In the genomic region with DNA sequence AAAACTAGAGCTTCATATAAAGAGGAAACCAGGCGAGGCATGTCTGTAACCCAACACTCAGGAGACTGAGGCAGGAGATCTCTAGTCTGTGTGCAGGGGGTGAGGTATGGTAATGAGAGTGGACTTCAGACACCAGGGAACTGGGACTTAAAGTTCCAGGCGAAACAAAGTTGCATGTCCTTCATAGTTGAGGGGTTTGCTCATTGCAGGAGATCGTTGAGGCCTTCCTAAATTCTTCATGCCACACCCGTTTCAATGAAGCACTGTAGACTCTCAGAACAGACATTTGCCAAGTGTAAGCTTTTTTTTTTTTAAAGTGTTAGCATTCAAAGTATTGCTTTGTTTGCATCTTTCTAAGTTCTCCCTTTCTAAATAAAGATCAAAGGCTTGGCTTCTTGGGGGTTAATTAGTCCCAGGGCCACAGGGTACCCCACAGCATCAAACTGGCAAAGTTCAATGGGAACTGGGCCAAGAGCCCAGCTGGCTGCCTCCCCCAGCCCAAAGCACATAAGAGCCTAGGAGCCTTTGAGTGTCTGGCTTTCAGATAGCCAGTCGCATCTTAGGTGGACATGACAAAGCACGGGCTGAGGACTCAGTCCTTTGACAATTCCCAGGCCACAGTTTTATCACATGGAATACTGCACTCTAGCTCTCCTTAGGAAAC, we compare ENCODE assay signal across 16 mouse cellular contexts. TPM values are rescaled to one million over a fixed set of nuclear protein-coding genes. Genes with fewer than 3 reads are reported as not detected.
A peak's percentile ranks its signal among the peaks of the same experiment; 100 is the strongest.
DNase-seq lines count a peak whose midpoint lies in the region; ATAC-seq lines count a peak whose summit lies in the region.
"Had no signal": no experiment of that assay in that cellular context is flagged by ENCODE, and none has a peak within 500 bp of the region (broad histone marks: within the 10 kb centered on the region; RNA-seq: fewer than 3 reads in every experiment).

No protein-coding gene starts in this region.

- H3K9ac ChIP-seq in forebrain, embryonic 14.5 days (ENCODE audit: low read length): no peak overlapping the region
- H3K9ac ChIP-seq in forebrain, embryonic 16.5 days (replicated peaks; ENCODE audit: low read depth, low read length): no peak overlapping the region
- no peak overlapping the region; the same call in 1 of the 2 replicates for H3K9ac ChIP-seq in hindbrain, embryonic 13.5 days
- no peak overlapping the region for H3K9ac ChIP-seq in neural tube, embryonic 15.5 days (replicated peaks)
- H3K9ac ChIP-seq: liver, embryonic 15.5 days had no signal

- H3K4me2 ChIP-seq in forebrain, embryonic 14.5 days (ENCODE audit: low read length): no peak overlapping the region
- H3K4me2 ChIP-seq in forebrain, embryonic 16.5 days (ENCODE audit: low read length): no peak overlapping the region
- no peak overlapping the region for H3K4me2 ChIP-seq in hindbrain, embryonic 13.5 days
- no peak overlapping the region for H3K4me2 ChIP-seq in neural tube, embryonic 15.5 days
- H3K4me2 ChIP-seq: liver, embryonic 15.5 days had no signal

- no peak for ATAC-seq in forebrain, embryonic 14.5 days
- ATAC-seq in forebrain, embryonic 16.5 days: no peak
- no peak for ATAC-seq in hindbrain, embryonic 13.5 days (ENCODE audit: low FRiP score)
- ATAC-seq in neural tube, embryonic 15.5 days (ENCODE audit: low FRiP score): no peak
- ATAC-seq: Patski had no signal

- H3K4me1 ChIP-seq in forebrain, embryonic 14.5 days (ENCODE audit: control insufficient read depth, insufficient read depth, low read length): peaks cover 32% of the 10 kb centered on the region
- peaks cover 35% of the 10 kb centered on the region for H3K4me1 ChIP-seq in forebrain, embryonic 16.5 days (replicated peaks; ENCODE audit: control insufficient read depth, insufficient read depth, low read length)
- peaks cover 44% of the 10 kb centered on the region for H3K4me1 ChIP-seq in hindbrain, embryonic 13.5 days (replicated peaks)
- peaks cover 48% of the 10 kb centered on the region for H3K4me1 ChIP-seq in neural tube, embryonic 15.5 days

- DNase-seq in forebrain, embryonic 14.5 days (ENCODE audit: low spot score): no peak
- DNase-seq in lung, postnatal 10 days: peak; percentile 32
- no peak for DNase-seq in lung, postnatal 36 days
- DNase-seq in right cerebral cortex, postnatal 36 days (ENCODE audit: low spot score in 2 of 2): no peak
- no peak for DNase-seq in cerebellum, adult 11 months
- DNase-seq: adrenal gland, postnatal 14 days; cerebellum, adult 18-20 months; gastrocnemius, postnatal 25 days; heart, postnatal 10 days; kidney, adult 11 months; retina, postnatal 1 day had no signal

- no peak overlapping the region for H3K4me3 ChIP-seq in forebrain, embryonic 14.5 days (ENCODE audit: low read depth, low read length)
- no peak overlapping the region for H3K4me3 ChIP-seq in forebrain, embryonic 16.5 days (replicated peaks; ENCODE audit: low read length)
- no peak overlapping the region for H3K4me3 ChIP-seq in hindbrain, embryonic 13.5 days
- H3K4me3 ChIP-seq in neural tube, embryonic 15.5 days (replicated peaks): no peak overlapping the region
- H3K4me3 ChIP-seq: liver, embryonic 15.5 days had no signal

- no peaks in the 10 kb centered on the region for H3K36me3 ChIP-seq in forebrain, embryonic 14.5 days (ENCODE audit: control insufficient read depth, insufficient read depth, low read length)
- H3K36me3 ChIP-seq in forebrain, embryonic 16.5 days (ENCODE audit: control insufficient read depth, insufficient read depth): no peaks in the 10 kb centered on the region
- no peaks in the 10 kb centered on the region for H3K36me3 ChIP-seq in hindbrain, embryonic 13.5 days
- H3K36me3 ChIP-seq in neural tube, embryonic 15.5 days: no peaks in the 10 kb centered on the region
- H3K36me3 ChIP-seq: liver, embryonic 15.5 days had no signal

- WGBS in forebrain, embryonic 14.5 days: 36% methylated on average over 6 of the region's 6 CpGs
- 40% methylated on average over 6 of the region's 6 CpGs for WGBS in forebrain, embryonic 16.5 days
- WGBS in hindbrain, embryonic 13.5 days: 46% methylated on average over 6 of the region's 6 CpGs
- 49% methylated on average over 6 of the region's 6 CpGs for WGBS in neural tube, embryonic 15.5 days

- H3K9me3 ChIP-seq in forebrain, embryonic 14.5 days (replicated peaks; ENCODE audit: control insufficient read depth, low read length): no peaks in the 10 kb centered on the region
- no peaks in the 10 kb centered on the region for H3K9me3 ChIP-seq in forebrain, embryonic 16.5 days (ENCODE audit: control insufficient read depth, low read length)
- H3K9me3 ChIP-seq in hindbrain, embryonic 13.5 days: no peaks in the 10 kb centered on the region
- no peaks in the 10 kb centered on the region for H3K9me3 ChIP-seq in neural tube, embryonic 15.5 days (replicated peaks)
- H3K9me3 ChIP-seq: liver, embryonic 15.5 days had no signal

- H3K27ac ChIP-seq in forebrain, embryonic 14.5 days (ENCODE audit: low read depth, low read length): 0 out of 2 replicates have a peak overlapping the region, but pooled peaks have one; percentile 6
- no peak overlapping the region for H3K27ac ChIP-seq in forebrain, embryonic 16.5 days (ENCODE audit: low read length)
- H3K27ac ChIP-seq in hindbrain, embryonic 13.5 days: peak overlapping the region; percentile 63
- peak overlapping the region; percentile 35; the same call in 1 of the 2 replicates for H3K27ac ChIP-seq in neural tube, embryonic 15.5 days (replicated peaks)
- H3K27ac ChIP-seq: liver, embryonic 15.5 days had no signal

- no peaks in the 10 kb centered on the region for H3K27me3 ChIP-seq in forebrain, embryonic 14.5 days (replicated peaks; ENCODE audit: control insufficient read depth, insufficient read depth, low read length)
- no peaks in the 10 kb centered on the region for H3K27me3 ChIP-seq in forebrain, embryonic 16.5 days (replicated peaks; ENCODE audit: control insufficient read depth, insufficient read depth, low read length)
- H3K27me3 ChIP-seq in hindbrain, embryonic 13.5 days: no peaks in the 10 kb centered on the region
- no peaks in the 10 kb centered on the region for H3K27me3 ChIP-seq in neural tube, embryonic 15.5 days (replicated peaks)
- H3K27me3 ChIP-seq: Patski had no signal

RNA-seq across cellular contexts. Expression of a gene that starts 1.7 kb away (rescaled TPM):
- polyA plus RNA-seq in forebrain, embryonic 14.5 days (2014; fragmentation: Nextera tagmentation; extraction: Ambion mirVana): 14.2 and 15.8 TPM in 2 replicates
- polyA plus RNA-seq in forebrain, embryonic 16.5 days (2015; fragmentation: Nextera tagmentation; extraction: Ambion mirVana): 12.0 and 13.1 TPM in 2 replicates
- 25.4 and 27.5 TPM in 2 replicates for polyA plus RNA-seq in hindbrain, embryonic 13.5 days (2015; fragmentation: Nextera tagmentation; extraction: Ambion mirVana)
- 14.8 and 15.0 TPM in 2 replicates for polyA plus RNA-seq in neural tube, embryonic 15.5 days (2015; fragmentation: Nextera tagmentation; extraction: Ambion mirVana)

RNA-seq across cellular contexts. Expression of a gene that starts 14.3 kb away (rescaled TPM):
- 30.4 and 31.5 TPM in 2 replicates for polyA plus RNA-seq in forebrain, embryonic 14.5 days (2014; fragmentation: Nextera tagmentation; extraction: Ambion mirVana)
- 50.3 and 50.5 TPM in 2 replicates for polyA plus RNA-seq in forebrain, embryonic 16.5 days (2015; fragmentation: Nextera tagmentation; extraction: Ambion mirVana)
- 41.4 and 46.9 TPM in 2 replicates for polyA plus RNA-seq in hindbrain, embryonic 13.5 days (2015; fragmentation: Nextera tagmentation; extraction: Ambion mirVana)
- 44.8 and 45.3 TPM in 2 replicates for polyA plus RNA-seq in neural tube, embryonic 15.5 days (2015; fragmentation: Nextera tagmentation; extraction: Ambion mirVana)

RNA-seq across cellular contexts. Expression of a gene that starts 26.1 kb away (rescaled TPM):
- 1.3 TPM in 1 of 2 replicates, not detected in the other for polyA plus RNA-seq in forebrain, embryonic 14.5 days (2014; fragmentation: Nextera tagmentation; extraction: Ambion mirVana)
- not detected in 2 replicates for polyA plus RNA-seq in forebrain, embryonic 16.5 days (2015; fragmentation: Nextera tagmentation; extraction: Ambion mirVana)
- polyA plus RNA-seq in hindbrain, embryonic 13.5 days (2015; fragmentation: Nextera tagmentation; extraction: Ambion mirVana): 2.1 TPM in 1 of 2 replicates, not detected in the other
- polyA plus RNA-seq in neural tube, embryonic 15.5 days (2015; fragmentation: Nextera tagmentation; extraction: Ambion mirVana): 2.0 and 3.5 TPM in 2 replicates

RNA-seq across cellular contexts. Expression of a gene that starts 33.0 kb away (rescaled TPM):
- 354 and 423 TPM in 2 replicates for polyA plus RNA-seq in forebrain, embryonic 14.5 days (2014; fragmentation: Nextera tagmentation; extraction: Ambion mirVana)
- 318 and 322 TPM in 2 replicates for polyA plus RNA-seq in forebrain, embryonic 16.5 days (2015; fragmentation: Nextera tagmentation; extraction: Ambion mirVana)
- 410 and 414 TPM in 2 replicates for polyA plus RNA-seq in hindbrain, embryonic 13.5 days (2015; fragmentation: Nextera tagmentation; extraction: Ambion mirVana)
- 495 and 582 TPM in 2 replicates for polyA plus RNA-seq in neural tube, embryonic 15.5 days (2015; fragmentation: Nextera tagmentation; extraction: Ambion mirVana)
